Mouse (Mus musculus) effector memory CD4-positive, alpha-beta T cell, adult 7 months (primary cell): ENCODE data around the gene Gm13178. TPM values are rescaled to one million over a fixed set of nuclear protein-coding genes. Genes with fewer than 3 reads are reported as not detected.

Experiments
- polyA plus RNA-seq: library from polyadenylated mRNA; unstranded; fragments of 100-300 nt; shearing (Covaris generic); gene quantifications from one replicate; pipeline ENCODE4 v1.2.1, GENCODE M21; 2017

Gene Gm13178
- polyA plus RNA-seq: not detected

DNA sequence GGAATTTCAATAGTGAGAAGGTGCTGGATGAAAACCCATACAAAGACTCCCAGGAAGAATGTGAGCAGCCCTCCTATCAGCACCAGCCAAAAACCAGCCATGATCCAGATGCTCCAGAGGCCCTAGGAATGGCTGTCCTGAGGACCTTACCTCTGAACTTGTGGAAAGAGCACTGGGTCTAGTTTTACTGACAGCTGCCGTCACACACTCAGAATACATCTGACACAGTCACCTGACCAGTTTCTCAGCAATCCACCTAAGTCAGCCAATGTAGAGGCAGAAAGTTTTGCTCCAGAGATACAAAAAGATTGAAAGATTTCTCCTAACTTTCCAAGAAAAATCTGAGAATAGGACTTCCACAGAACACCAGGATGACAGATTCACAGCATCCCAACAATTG, at the start of gene Gm13178:
Gm13178 (minus strand) TSS at position 101 of the 400 bp plus-strand sequence.

DNA sequence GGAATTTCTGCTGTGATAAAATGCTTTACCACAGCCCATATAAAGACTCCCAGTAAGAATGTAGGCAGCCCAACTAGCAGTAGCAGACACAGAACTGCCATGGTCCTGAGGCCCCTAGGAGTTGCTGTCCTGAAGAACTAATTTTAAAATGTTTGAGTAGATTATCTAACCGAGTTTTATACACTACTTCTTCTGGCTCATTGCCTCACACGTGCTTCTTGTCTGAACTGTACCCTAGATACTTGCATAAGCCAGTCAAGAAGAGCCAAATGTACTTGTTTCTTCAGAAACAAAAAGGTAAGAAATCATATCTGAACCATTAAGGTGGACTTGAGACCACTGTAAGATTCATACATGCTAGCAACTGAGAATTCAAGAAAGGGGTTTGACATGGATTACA, 34.9 kb downstream of the Gm13178 start, which contains the start of gene Gm436:
Gm436 (minus strand) TSS at position 101 of the 400 bp plus-strand sequence.

Other genes with a start within 250 kb of the Gm13178 start
- not detected for gene 9430007A20Rik, start 201.6 kb downstream of the Gm13178 start, polyA plus RNA-seq
- gene Gm13124, start 156.3 kb downstream of the Gm13178 start, polyA plus RNA-seq: not detected
- not detected for gene Aadacl4, start 107.7 kb downstream of the Gm13178 start, polyA plus RNA-seq
- gene Gm436, start 35.0 kb downstream of the Gm13178 start, polyA plus RNA-seq: not detected
- 0.27 TPM for gene Gm438, start 65.2 kb upstream of the Gm13178 start, polyA plus RNA-seq
- 7.4 TPM for gene Dhrs3, start 171.4 kb upstream of the Gm13178 start, polyA plus RNA-seq